26 mouse cellular contexts compared by ENCODE assay signal in genomic region chr6:135501791-135502190, GRCm38 (mm10).
"Had no signal": no experiment of that assay in that cellular context is flagged by ENCODE, and none has a peak within 500 bp of the region (broad histone marks: within the 10 kb centered on the region; RNA-seq: fewer than 3 reads in every experiment).

No protein-coding gene starts in this region.

- H3K4me3 ChIP-seq: embryonic facial prominence, embryonic 10.5 days; embryonic facial prominence, embryonic 12.5 days; embryonic facial prominence, embryonic 13.5 days; embryonic facial prominence, embryonic 15.5 days; erythroblast, embryonic 14.5 days; forebrain, embryonic 10.5 days; forebrain, embryonic 12.5 days; forebrain, embryonic 13.5 days; forebrain, embryonic 15.5 days; gastrocnemius, adult 2 months; heart, adult 2 months had no signal

- DNase-seq: cerebellum, adult 8-10 months; cerebellum, adult 9-10 months; cerebellum, adult 9-11 months; cerebellum, postnatal 14 days; cerebellum, postnatal 25 days; cerebellum, postnatal 36 days; embryo, embryonic 11 days; forebrain, postnatal 0 days; gastrocnemius, adult 2 months; gastrocnemius, postnatal 10 days; gastrocnemius, postnatal 14 days; gastrocnemius, postnatal 25 days; gastrocnemius, postnatal 36 days; heart, adult 18-20 months; heart, adult 2 months had no signal

- H3K9ac ChIP-seq: embryonic facial prominence, embryonic 12.5 days; embryonic facial prominence, embryonic 13.5 days; embryonic facial prominence, embryonic 15.5 days; forebrain, embryonic 12.5 days; forebrain, embryonic 13.5 days; forebrain, embryonic 15.5 days; forebrain, postnatal 0 days had no signal

- H3K4me2 ChIP-seq: embryonic facial prominence, embryonic 12.5 days; embryonic facial prominence, embryonic 13.5 days; embryonic facial prominence, embryonic 15.5 days; forebrain, embryonic 12.5 days; forebrain, embryonic 13.5 days; forebrain, embryonic 15.5 days had no signal

- H3K27ac ChIP-seq: embryonic facial prominence, embryonic 10.5 days; embryonic facial prominence, embryonic 12.5 days; embryonic facial prominence, embryonic 13.5 days; embryonic facial prominence, embryonic 15.5 days; forebrain, embryonic 10.5 days; forebrain, embryonic 12.5 days; forebrain, embryonic 13.5 days; forebrain, embryonic 15.5 days; gastrocnemius, adult 2 months; heart, adult 2 months had no signal

- H3K4me1 ChIP-seq: embryonic facial prominence, embryonic 10.5 days; embryonic facial prominence, embryonic 12.5 days; embryonic facial prominence, embryonic 13.5 days; embryonic facial prominence, embryonic 15.5 days; forebrain, embryonic 10.5 days; forebrain, embryonic 12.5 days; forebrain, embryonic 13.5 days had no signal

- H3K9me3 ChIP-seq: embryonic facial prominence, embryonic 10.5 days; embryonic facial prominence, embryonic 12.5 days; embryonic facial prominence, embryonic 13.5 days; embryonic facial prominence, embryonic 15.5 days; forebrain, embryonic 10.5 days; forebrain, embryonic 12.5 days; forebrain, embryonic 13.5 days; forebrain, embryonic 15.5 days had no signal

- ATAC-seq: forebrain, embryonic 13.5 days; forebrain, embryonic 14.5 days; forebrain, embryonic 15.5 days; forebrain, embryonic 16.5 days; forebrain, postnatal 0 days had no signal

- H3K36me3 ChIP-seq: embryonic facial prominence, embryonic 10.5 days; embryonic facial prominence, embryonic 12.5 days; embryonic facial prominence, embryonic 13.5 days; embryonic facial prominence, embryonic 15.5 days; forebrain, embryonic 10.5 days; forebrain, embryonic 12.5 days; forebrain, embryonic 15.5 days had no signal

- H3K27me3 ChIP-seq: embryonic facial prominence, embryonic 12.5 days; embryonic facial prominence, embryonic 13.5 days; embryonic facial prominence, embryonic 15.5 days; forebrain, embryonic 12.5 days; forebrain, embryonic 13.5 days; forebrain, embryonic 15.5 days had no signal
